Mouse (Mus musculus): Measurements from ENCODE around the gene Pard6b. TPM values are rescaled to one million over a fixed set of nuclear protein-coding genes. Genes with fewer than 3 reads are reported as not detected.

Pard6b gene
- total RNA-seq, 2 experiments from 2014 or later: 0.66 to 1.7 TPM

GRCm38 (mm10) chr2:168070425-168070824 is 10.4 kb upstream of the Pard6b start:
- peak; percentile 61 for DNase-seq
- TF ChIP-seq CTCF (IDR thresholded peaks at IDR 0.05): no peak
- H3K27ac ChIP-seq: peak overlapping the region; percentile 85
- intact Hi-C loops (cut with DNase I): no loop called here
- no peak overlapping the region for H3K4me3 ChIP-seq

DNA sequence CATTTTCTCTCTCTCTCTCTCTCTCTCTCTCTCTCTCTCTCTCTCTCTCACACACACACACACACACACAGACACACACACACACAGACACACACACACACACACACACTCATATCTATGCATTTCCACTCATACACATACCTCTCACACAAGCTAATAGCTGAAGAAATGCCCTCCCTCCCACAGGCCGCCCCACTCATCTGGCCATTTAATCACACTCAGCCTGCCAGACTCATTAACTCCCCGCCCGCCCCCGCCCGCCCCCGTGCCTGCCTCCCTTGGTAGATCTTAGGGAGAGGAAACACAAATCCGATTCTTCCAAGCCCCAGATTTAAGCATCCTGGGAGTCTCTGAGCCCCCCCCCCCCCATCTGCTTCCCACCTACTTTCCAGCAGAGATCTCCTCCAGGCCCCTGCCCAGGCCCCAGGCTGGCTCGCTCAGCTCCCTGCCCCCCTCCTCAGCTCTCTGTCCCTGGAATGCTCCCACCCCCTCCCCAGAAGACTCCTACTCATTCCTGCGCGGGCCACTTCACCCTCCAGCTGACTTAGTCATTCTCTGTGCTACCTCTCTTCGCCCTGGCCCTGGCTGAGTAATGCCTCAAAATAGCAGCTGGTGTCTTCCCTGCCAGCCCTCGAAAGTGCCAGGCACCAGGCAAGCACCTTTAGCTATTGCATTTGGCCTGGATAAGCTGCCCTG is 8.2 kb upstream of the Pard6b start:
- Histone ChIP-seq H3K27ac (peak overlapping the region; percentile 81), H3K4me3 (peak overlapping the region; percentile 62)
- peak; percentile 87 for DNase-seq
- no peak for TF ChIP-seq CTCF (IDR thresholded peaks at IDR 0.05)
- intact Hi-C loops (cut with DNase I): no loop called here

DNA sequence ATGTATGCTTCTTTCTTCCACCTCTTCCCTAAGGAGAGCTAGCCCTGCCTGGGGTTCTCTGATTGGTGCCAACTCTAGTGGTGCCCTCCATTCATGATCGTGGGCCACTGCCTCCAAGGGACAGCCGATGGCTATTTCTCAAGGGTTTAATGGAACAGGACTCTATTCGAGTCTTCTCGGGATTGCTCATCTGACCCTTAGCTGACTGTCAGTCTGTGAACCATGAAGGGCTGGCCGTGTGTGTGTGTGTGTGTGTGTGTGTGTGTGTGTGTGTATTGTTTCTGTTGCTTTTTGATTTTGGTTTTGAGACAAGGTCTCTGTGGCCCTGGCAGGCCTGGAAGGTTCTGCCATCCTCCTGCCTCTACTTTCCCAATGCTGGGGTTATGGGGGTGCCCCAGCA is 7.1 kb upstream of the Pard6b start:
- H3K27ac ChIP-seq: no peak overlapping the region

DNA sequence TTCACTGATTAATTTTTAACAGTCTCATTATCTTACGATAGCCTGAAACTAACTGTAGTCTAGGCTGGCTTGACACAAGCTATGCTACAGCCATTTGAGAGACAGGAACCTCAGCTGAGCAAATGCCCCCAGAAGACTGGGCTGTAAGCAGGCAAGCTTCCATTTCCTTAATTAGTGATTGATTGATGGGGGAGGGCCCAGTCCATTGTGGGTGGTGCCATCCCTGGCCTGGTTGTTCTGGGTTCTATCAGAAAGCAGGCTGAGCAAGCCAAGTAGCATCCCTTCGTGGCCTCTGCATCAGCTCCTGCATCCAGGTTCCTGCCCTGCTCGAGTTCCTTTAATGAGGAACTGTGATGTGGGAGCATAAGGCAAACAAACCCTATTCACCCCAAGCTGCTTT is 6.3 kb upstream of the Pard6b start:
- intact Hi-C loops (cut with DNase I): no loop called here
- no peak for TF ChIP-seq CTCF (IDR thresholded peaks at IDR 0.05)

More for the DNA sequence above, 7.1 kb upstream of the Pard6b start:
- TF ChIP-seq CTCF (IDR thresholded peaks at IDR 0.05): no peak
- intact Hi-C loops (cut with DNase I): no loop called here
- no peak overlapping the region for H3K4me3 ChIP-seq
- no peak for DNase-seq

DNA sequence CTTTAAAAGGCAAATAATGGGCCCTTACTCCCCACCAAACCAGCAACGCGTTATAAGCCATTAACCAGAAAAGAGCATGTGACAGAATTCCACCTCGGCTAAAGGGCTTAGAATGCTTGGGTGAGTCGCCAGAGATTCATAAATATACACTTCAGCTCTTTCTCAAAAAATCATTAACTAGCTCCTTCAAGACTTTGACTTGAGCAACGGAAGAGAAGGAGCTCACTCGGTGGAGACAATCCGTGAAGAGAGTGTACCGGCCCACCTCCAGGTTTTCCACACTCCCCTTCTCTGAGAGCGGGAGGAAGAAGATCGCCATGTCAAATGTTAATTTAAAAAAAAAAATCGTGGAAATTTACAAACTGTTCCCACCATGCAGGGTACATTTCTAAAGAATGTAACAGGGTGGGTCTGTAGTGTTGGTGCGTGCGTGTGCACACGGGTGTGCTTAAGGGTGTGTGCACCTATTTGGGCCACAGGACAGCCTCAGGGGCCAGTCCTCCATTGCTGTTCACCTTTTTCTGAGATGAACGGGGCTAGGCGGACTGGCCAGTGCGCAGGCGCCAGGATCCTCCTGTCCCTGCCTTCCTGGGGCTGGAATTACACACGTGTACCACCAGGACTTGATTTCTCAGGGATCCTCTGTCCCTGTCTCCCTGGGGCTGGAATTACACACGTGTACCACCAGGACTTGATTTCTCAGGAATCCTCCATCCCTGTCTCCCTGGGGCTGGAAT is 3.8 kb upstream of the Pard6b start:
- no peak overlapping the region for H3K4me3 ChIP-seq
- H3K27ac ChIP-seq: no peak overlapping the region
- no peak for DNase-seq
- intact Hi-C loops (cut with DNase I): no loop called here
- no peak for TF ChIP-seq CTCF (IDR thresholded peaks at IDR 0.05)

More for the DNA sequence above, 6.3 kb upstream of the Pard6b start:
- no peak overlapping the region for H3K4me3 ChIP-seq
- H3K27ac ChIP-seq: no peak overlapping the region
- no peak for DNase-seq

- intact Hi-C loops (cut with DNase I): no loop called here
- H3K27ac ChIP-seq: no peak overlapping the region
- TF ChIP-seq CTCF (IDR thresholded peaks at IDR 0.05): no peak
- no peak overlapping the region for H3K4me3 ChIP-seq
- no peak for DNase-seq
Measured at GRCm38 (mm10) chr2:168078107-168078830, 2.5 kb upstream of the Pard6b start.

DNA sequence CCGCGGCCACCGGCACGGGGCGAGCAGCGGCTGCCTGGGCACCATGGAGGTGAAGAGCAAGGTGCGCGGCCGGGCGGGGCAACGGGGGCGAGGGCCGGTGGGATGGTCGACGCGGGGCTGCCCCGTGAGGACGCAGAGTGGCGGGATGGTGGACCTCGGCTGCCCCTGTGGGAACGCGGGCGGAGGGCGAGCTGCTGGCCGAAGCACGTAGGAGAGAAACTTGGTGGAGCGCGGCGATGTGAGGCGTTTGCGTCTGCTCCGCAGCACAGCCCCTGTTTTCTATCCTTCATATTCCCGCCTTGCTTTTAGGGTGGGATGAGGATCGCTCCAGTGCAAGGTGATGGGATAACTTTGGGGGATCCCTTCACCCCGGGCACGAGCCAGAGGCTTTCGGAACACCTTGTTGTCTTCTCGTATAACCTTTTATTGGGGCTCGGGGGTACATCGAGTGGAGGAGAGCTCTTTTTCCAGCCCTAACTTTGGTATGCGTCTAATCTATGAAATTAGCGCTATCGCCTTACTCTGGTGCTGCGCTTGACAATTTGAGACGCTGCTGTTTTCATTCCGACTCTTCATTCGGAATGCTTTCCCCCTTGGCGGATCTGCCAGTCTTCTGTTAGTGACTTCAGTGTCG is 612 bp downstream of the Pard6b start:
- Histone ChIP-seq H3K27ac (peak overlapping the region; percentile 77), H3K4me3 (peak overlapping the region; percentile 92)
- TF ChIP-seq CTCF (IDR thresholded peaks at IDR 0.05): no peak
- no peak for DNase-seq
- intact Hi-C loops (cut with DNase I): no loop called here

DNA sequence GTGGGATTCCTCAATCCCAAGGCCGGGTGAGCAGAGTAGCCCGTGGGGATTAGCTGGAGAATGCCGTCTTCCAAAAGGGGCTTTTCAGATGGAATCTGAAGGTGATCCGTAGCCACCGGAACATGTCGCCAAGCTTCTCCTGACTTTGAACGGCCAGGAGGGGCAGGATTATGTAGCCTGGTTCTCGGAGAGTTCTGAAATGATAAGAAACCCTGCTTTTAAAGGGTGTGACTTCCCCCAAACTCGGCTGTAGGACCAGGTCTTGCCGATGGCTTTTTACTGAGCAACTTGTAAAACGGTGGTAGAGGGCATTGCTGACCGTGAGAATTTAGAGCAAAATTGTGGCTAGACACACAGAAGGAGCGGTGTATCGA is 1.1 kb downstream of the Pard6b start:
- H3K27ac ChIP-seq: no peak overlapping the region
- intact Hi-C loops (cut with DNase I): no loop called here
- TF ChIP-seq CTCF (IDR thresholded peaks at IDR 0.05): no peak

DNA sequence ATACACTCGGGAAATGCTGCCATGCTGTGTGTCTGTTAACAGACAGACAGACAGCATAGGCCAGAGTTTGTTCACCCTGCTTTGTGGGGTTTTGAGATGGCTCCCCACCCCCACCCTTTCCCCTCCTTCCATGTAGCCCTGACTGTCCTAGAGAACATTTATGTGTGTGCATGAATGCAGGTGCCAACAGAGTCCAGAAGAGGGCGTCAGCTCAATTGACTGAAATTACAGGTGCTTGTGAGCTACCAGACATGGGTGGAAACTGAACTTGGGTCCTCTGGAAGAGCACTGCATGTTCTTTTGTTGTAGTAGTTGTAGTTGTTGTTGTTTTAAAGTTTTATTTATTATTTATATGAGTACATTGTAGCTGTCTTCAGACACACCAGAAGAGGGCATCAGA is 2.8 kb downstream of the Pard6b start:
- Histone ChIP-seq H3K27ac (no peak overlapping the region), H3K4me3 (no peak overlapping the region)
- intact Hi-C loops (cut with DNase I): no loop called here
- DNase-seq: no peak
- TF ChIP-seq CTCF (IDR thresholded peaks at IDR 0.05): no peak

More for the DNA sequence above, 1.1 kb downstream of the Pard6b start:
- DNase-seq: no peak
- peak overlapping the region; percentile 92 for H3K4me3 ChIP-seq

GRCm38 (mm10) chr2:168084228-168084627 is 3.4 kb downstream of the Pard6b start:
- DNase-seq: no peak
- no peak for TF ChIP-seq CTCF (IDR thresholded peaks at IDR 0.05)
- no peak overlapping the region for H3K4me3 ChIP-seq
- intact Hi-C loops (cut with DNase I): no loop called here
- no peak overlapping the region for H3K27ac ChIP-seq

DNA sequence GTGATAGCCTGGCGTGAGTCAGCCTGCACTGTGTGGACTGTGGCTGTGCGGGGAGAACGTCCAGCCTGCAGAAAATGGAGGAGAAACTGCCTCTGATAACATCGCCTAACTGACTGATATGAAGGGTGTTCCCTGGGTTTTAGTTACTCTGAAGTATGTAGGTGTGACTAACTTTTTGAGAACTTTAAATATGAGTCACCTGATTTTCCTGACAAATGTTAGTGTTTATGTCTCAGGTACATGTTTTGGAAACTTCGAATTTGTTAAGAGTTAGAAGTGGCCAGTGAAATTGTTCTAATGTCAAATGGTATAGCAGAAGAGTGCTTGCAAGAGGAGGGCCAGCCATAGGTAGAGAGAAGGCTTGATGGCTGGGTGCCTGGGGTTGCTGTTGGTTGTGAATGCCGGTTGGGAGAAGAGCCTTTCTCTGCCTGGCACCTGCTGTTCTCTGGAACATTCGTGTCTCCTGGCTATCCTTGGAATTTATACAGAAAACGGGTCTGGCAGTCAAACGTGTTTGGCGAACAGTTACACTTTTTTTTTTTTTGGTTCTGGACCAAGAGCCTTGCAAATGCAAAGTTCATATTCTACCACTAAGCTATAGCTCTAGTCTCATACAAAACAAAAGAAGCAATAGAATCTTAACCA is 4.9 kb downstream of the Pard6b start:
- TF ChIP-seq CTCF (IDR thresholded peaks at IDR 0.05): no peak
- DNase-seq: no peak
- Histone ChIP-seq H3K4me3 (no peak overlapping the region), H3K27ac (no peak overlapping the region)
- intact Hi-C loops (cut with DNase I): no loop called here

- intact Hi-C loops (cut with DNase I): no loop called here
- H3K27ac ChIP-seq: no peak overlapping the region
- TF ChIP-seq CTCF (IDR thresholded peaks at IDR 0.05): no peak
- H3K4me3 ChIP-seq: no peak overlapping the region
- DNase-seq: no peak
Measured at GRCm38 (mm10) chr2:168086318-168086717, 5.5 kb downstream of the Pard6b start.

All from gastrocnemius, adult 2 months (tissue).